Mouse (Mus musculus) neural tube, embryonic 10.5 days (tissue): ENCODE results near the gene Sun1.

Experiments used
- DNase-seq: peaks from one replicate; pipeline ENCODE4 v3.0.0-alpha.2; 2017; ENCODE audit warnings: low spot score; ENCODE audit errors: extremely low spot score

Gene Sun1

DNA sequence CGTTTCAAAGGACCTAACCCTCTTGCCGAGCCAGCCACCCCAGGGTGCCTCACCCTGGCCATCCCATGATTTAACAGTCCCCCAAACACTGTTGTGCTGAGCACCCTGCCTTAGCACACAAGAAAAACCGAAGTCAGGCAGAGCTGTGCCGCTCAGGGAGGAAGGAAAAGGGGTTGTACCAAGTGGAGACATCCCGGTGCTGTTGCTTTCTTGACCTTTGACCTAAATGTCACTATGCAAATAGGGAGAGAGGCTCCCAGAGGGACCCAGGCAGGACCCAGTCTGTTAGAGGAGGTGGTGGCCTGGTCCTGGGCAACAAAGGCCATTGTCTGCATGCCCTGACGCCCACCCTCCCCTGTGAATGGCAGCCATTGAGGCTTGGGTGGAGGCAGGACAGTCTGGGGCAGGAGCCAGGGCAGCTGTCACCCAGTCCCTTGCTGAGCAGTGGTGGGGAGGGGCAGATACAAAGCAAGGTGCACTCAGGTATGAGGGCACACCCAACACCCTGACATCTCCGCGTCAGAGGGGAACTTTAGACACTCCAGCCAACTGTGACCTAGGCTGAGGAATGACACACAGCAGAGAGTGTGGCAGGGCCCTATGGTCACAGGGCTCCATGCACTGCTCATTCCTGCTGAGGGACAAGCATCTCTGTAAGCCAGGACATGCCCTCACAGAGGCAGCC lies 85.1 kb downstream of the Sun1 start:
- no peak for DNase-seq

DNA sequence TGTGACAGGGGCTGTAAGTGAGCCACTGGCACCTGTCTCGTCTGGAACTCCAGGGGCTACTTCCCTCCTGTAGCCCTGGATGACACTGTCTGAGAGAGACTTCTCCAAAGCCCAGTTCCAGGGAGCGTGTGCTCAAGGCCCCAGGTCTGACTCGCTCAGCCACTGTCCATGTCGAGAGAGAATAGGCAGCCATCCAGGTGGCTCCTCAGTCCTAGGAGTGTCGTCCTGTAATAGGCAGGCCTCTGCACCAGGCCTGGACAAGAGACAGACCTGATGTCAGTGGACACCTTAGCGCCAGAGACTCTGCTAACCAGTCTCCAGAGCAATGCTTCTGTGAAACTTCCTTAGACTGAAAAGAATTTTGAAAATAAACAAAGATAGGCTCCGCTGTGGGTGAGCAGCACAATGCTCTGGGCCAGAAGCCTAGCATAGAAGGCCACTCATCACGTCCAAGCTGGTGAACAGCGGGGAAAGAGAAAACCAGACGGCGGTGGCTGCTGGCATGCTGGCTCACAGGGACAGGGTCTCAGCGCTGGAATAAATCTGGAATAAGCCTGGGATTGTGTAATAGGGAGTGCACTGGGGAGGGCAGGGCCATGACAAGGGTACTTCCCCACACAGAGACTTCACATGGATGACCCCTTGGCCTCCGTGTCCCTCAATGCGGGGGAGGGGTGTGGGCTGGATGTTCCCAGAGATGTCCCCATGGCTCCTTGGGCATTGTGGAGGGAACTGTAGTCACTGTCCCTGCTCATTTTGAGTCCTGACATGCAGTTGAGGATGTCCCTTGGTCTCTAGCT lies 85.9 kb downstream of the Sun1 start:
- DNase-seq, result no peak

DNA sequence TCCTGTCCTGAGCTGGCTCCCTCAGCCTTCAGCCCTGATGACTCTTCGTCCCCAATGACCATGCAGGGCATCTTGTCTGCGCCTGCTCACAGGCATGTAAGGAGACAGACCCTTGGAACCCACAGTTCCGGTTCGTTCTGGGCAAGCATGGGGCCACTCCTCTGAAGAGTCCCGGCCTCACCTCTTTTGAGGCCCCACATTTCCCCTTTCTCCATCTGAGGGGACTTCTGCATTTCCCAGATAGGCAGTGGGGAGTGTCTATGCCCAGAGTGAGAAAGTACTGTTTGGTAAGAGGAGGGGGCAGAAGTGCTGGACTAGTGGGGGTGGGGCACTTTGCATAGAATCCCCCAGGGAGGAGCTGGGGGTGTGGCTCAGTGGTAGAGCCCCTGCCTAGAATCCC lies 86.7 kb downstream of the Sun1 start:
- DNase-seq, result no peak

DNA sequence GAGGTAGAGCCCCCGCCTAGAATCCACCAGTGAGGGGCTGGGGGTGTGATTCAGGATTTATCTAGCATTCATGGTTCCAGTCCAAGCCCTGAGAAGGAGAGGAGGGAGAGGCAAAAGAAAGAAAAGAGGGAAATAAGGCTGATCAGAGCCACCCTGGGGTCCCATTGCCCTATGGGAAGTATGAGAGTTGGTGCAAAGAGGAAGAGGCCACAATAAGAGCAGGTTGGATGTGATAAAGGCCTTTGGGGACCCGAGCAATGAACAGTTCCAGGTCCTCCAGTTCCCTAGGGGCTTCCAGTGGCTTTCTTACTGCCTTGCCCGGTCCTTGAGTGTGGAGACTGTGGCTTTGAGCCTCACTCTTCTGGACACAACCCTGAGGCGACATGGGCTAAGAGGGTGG lies 87.3 kb downstream of the Sun1 start:
- no peak for DNase-seq

DNA sequence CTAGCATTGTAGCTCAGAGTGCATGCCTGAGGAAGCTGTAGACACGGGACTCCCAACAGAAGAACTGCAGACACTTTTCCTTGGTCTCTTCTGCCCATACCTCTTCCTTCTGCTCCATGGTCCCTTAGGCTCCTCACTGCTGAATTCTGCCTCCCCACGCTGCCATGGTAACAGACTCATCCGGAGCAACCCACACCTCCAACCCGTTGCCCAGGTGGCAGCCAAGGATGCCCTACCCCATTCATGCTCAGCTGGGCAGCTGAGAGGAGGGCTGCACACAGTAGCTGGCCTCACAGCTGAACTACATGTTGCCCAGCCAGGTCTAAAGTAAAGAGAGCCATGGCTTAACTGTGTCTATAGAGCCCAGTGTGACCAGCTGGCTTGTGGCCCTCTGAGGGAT lies 88.2 kb downstream of the Sun1 start:
- no peak for DNase-seq

DNA sequence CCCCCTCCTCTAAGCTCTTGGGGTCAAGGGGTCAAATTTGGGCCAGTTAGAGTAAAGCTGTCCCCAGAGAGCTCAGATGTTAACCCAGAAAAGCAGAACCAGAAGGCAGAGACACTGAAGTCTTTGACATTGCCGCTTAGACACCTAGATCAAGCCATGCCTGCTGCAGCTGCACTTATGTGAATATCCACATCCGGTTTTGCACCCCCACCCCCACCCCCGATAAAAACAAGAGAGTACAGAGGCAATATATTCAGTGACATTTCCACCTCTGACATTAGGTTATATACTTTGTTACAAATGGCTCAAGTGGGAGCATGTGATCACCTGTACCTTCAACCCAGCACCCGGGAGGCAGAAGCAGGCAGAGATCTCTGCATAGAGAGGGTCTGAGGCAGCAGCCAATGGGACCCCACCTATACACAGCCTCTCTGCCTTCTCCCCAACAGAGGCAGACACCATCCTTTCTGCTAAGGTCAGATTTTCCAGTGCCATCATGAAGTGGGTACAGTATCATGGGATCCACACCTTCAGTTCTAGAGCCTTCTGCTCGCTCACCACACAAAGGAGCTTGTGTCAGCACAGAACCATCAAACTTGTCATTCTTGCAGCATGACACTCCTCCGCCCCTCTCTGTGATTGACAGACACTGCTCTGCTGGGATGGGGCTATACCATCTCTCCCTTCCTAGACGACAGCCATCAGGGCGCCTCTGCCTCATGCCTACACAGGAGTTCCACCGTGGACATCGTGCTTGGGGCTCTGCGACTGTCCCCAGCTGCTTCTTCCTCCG lies 90.2 kb downstream of the Sun1 start:
- no peak for DNase-seq

DNA sequence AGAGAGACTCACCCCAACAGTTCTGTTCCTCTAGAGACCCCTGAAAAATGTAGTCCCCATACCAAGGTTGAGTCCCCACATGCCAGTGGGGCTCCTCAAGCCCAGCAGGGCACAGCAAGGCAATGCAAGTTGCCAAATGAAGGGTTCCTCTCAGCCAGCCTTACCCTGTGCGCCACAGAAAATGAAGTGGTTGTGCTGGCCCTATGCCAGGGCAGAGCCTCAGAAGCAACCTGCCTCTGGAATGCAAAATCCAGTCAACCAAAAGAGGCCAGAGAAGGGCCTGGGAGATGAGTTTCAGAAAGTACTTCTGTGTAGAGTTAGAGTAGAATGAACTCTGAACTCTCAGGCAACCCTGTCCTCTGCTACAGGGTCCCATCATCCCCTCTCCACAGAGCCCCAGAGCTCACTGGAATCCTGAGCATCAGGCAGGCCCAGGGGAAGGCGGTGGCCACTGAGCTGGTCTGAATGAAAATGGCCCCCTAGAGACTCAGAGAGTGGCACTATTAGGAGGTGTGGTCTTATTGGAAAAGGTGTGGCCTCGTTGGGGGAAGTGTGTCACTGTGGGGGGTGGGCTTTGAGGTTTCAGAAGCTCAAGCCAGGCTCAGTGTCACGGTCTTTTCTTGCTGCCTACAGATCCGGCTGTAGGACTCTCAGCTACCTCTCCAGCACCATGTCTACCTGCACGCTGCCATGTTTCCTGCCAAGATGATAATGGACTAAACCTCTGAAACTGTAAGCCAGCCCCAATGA lies 91.5 kb downstream of the Sun1 start:
- DNase-seq, result no peak

DNA sequence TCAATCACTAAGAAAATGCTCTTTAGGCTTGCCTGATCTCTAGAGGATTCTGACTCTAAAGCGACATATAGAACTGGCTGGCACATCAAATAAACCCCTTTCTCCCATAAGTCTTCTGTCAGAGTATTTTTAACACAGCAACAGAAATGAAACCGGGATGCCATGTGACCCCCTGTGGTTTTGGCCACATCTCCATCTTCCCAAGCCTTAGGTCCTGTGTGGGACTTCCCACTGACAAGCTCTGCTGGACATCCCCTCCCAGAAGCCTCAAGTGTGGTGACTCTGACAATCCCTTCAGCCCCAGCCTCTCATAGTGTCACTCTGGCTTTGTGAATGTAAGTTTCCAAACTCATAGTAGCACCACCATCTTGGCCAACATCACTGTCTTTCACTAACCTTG lies 93.7 kb downstream of the Sun1 start:
- no peak for DNase-seq

DNA sequence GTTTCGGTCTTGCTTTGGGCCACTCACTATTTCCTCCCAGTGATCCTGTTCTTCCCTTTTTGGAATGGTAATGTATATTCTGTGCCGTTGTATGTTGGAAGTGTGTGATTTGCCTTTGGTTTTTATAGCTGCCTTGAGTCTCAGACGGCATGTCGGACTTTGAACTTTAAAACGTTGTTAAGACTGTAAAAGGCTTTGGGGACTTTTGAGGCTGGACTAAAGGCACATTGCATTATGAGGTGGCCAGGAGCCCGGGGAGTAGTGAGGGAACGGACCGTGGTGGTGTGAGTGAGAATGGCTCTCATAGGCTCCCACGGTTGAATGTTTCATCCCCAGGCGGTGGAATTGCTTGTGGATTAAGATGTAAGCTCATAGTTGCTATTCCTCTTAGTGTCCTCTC lies 96.7 kb downstream of the Sun1 start:
- no peak for DNase-seq

DNA sequence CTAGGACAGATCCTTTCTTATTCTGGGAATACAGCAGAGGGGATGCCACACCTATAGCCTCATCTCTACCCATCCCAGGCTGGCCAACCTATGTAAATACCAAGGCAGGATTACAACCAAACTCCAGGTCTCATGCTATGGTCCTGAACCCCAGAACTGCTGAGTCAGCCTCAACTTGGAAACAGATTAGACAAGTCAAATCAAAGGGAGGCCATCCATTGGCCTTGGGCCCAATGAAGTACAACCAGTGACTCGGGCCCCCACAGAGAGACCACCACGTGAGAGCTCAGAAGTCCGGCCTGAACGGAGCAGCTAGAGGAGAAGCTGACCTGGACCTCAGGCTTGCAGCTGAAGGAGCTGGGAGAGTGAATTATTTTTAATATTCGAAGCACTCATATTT lies 97.3 kb downstream of the Sun1 start:
- no peak for DNase-seq
